Mouse (Mus musculus) myocyte (in vitro differentiated cells): Measurements from ENCODE around the gene Tlr5. TPM values are rescaled to one million over a fixed set of nuclear protein-coding genes. Genes with fewer than 3 reads are reported as not detected.
A peak's percentile ranks its signal among the peaks of the same experiment; 100 is the strongest.

ENCODE experiments used
- H3K27me3 ChIP-seq: one replicate; pipeline ENCODE4 v1.6.1; 2011; ENCODE audit not compliant: control insufficient read depth, insufficient read depth, insufficient read length
- H3K36me3 ChIP-seq: one replicate; pipeline ENCODE4 v1.6.1; 2011; ENCODE audit not compliant: control insufficient read depth, insufficient read depth
- H3K4me2 ChIP-seq: one replicate; pipeline ENCODE4 v1.6.1; 2011; ENCODE audit warnings: low read depth, control low read depth
- H3K4me3 ChIP-seq: one replicate; pipeline ENCODE4 v1.5.1; 2011; ENCODE audit warnings: mild to moderate bottlenecking, control low read depth, moderate library complexity
- H3K79me2 ChIP-seq: one replicate; pipeline ENCODE4 v1.6.1; 2011; ENCODE audit not compliant: control insufficient read depth, insufficient read depth
- H3ac ChIP-seq: one replicate; pipeline ENCODE4 v1.6.1; 2011; ENCODE audit not compliant: control insufficient read depth, insufficient read length
- CEBPB ChIP-seq: IDR thresholded peaks from 2 replicates; pipeline ENCODE4 v1.6.1; 2011; ENCODE audit warnings: mild to moderate bottlenecking, moderate library complexity; ENCODE audit not compliant: poor library complexity, insufficient read depth, severe bottlenecking
- E2F4 ChIP-seq: IDR thresholded peaks from one replicate; pipeline ENCODE4 v1.6.1; 2011; ENCODE audit warnings: mild to moderate bottlenecking, control low read depth, moderate library complexity; ENCODE audit not compliant: insufficient read depth
- MAX ChIP-seq: IDR thresholded peaks from one replicate; pipeline ENCODE4 v1.6.1; 2011; ENCODE audit warnings: low read depth, mild to moderate bottlenecking, control low read depth
- MYOD1 ChIP-seq, 3 experiments: IDR thresholded peaks; one replicate each; pipeline ENCODE4 v1.6.1; 2011; ENCODE audit warnings: control low read depth in 2 of 3, low read depth in 2 of 3, mild to moderate bottlenecking in 2 of 3, moderate library complexity in 1 of 3; ENCODE audit not compliant: insufficient read length in 2 of 3, control insufficient read depth in 1 of 3
- MYOG ChIP-seq, 3 experiments: IDR thresholded peaks; one replicate each; pipeline ENCODE4 v1.6.1; 2011; ENCODE audit warnings: control low read depth in 2 of 3, low read depth in 2 of 3, mild to moderate bottlenecking in 2 of 3; ENCODE audit not compliant: insufficient read length in 2 of 3, control insufficient read depth in 1 of 3, insufficient read depth in 1 of 3
- POLR2A ChIP-seq: IDR thresholded peaks from one replicate; pipeline ENCODE4 v1.6.1; 2011; ENCODE audit warnings: low read depth, mild to moderate bottlenecking, control low read depth, moderate library complexity; ENCODE audit not compliant: insufficient read length
- POLR2AphosphoS2 ChIP-seq: IDR thresholded peaks from one replicate; pipeline ENCODE4 v1.6.1; 2011; ENCODE audit warnings: low read depth, control low read depth; ENCODE audit not compliant: insufficient read length
- REST ChIP-seq: IDR thresholded peaks from one replicate; pipeline ENCODE4 v1.6.1; 2011; ENCODE audit warnings: mild to moderate bottlenecking, control low read depth, moderate library complexity; ENCODE audit not compliant: insufficient read depth, insufficient read length
- SRF ChIP-seq: IDR thresholded peaks from one replicate; pipeline ENCODE4 v1.6.1; 2011; ENCODE audit warnings: low read depth; ENCODE audit not compliant: control insufficient read depth, insufficient read length
- TCF12 ChIP-seq: IDR thresholded peaks from one replicate; pipeline ENCODE4 v1.6.1; 2011; ENCODE audit warnings: mild to moderate bottlenecking, control low read depth; ENCODE audit not compliant: poor library complexity, insufficient read depth, severe bottlenecking
- TCF3 ChIP-seq: IDR thresholded peaks from one replicate; pipeline ENCODE4 v1.6.1; 2011; ENCODE audit warnings: low read depth, control low read depth; ENCODE audit not compliant: insufficient read length
- USF1 ChIP-seq: IDR thresholded peaks from one replicate; pipeline ENCODE4 v1.6.1; 2011; ENCODE audit warnings: low read depth, mild to moderate bottlenecking, control low read depth, moderate library complexity
- polyA plus RNA-seq: library from polyadenylated mRNA; unstranded; fragments of >200 nt; fragmentation: generic; extraction: Trizol; gene quantifications from one replicate; pipeline ENCODE4 v1.2.1, GENCODE M21; 2012; ENCODE audit warnings: missing spikeins

Tlr5 gene
- polyA plus RNA-seq, 1 experiment = not detected

- H3K4me2 ChIP-seq = no peak overlapping the region
- H3K79me2 ChIP-seq = no peaks in the 10 kb centered on the region
- H3K36me3 ChIP-seq = no peaks in the 10 kb centered on the region
- no peak for TF ChIP-seq REST
- no peak for TF ChIP-seq POLR2AphosphoS2
- TF ChIP-seq E2F4 = no peak
- TF ChIP-seq SRF = no peak
- no peak for TF ChIP-seq MAX
- no peak for TF ChIP-seq MYOG (IDR thresholded peaks at IDR 0.05; ENCODE audit: control insufficient read depth in 1 of 3, insufficient read depth in 1 of 3, insufficient read length in 2 of 3, low read depth in 2 of 3)
- no peak overlapping the region for H3ac ChIP-seq
- H3K27me3 ChIP-seq = no peaks in the 10 kb centered on the region
- no peak overlapping the region for H3K4me3 ChIP-seq
These were observed 26.1 kb downstream of the Tlr5 start for GRCm38 (mm10) chr1:182980702-182981101.

GRCm38 (mm10) chr1:182982995-182983394 is 28.4 kb downstream of the Tlr5 start:
- Histone ChIP-seq H3K27me3 (no peaks in the 10 kb centered on the region), H3K4me3 (no peak overlapping the region), H3K79me2 (no peaks in the 10 kb centered on the region), H3ac (no peak overlapping the region), H3K36me3 (no peaks in the 10 kb centered on the region), H3K4me2 (peak overlapping the region; percentile 63)
- no peak for TF ChIP-seq SRF
- peak; percentile 69 for TF ChIP-seq POLR2A
- no peak for TF ChIP-seq TCF12
- no peak for TF ChIP-seq TCF3
- no peak for TF ChIP-seq MYOD1 (IDR thresholded peaks at IDR 0.05; ENCODE audit: control insufficient read depth in 1 of 3, insufficient read length in 2 of 3, low read depth in 2 of 3)
- peak; percentile 20 for TF ChIP-seq MAX
- TF ChIP-seq POLR2AphosphoS2 = peak; percentile 48
- TF ChIP-seq REST = no peak
- peak; percentile 95 for TF ChIP-seq USF1
- TF ChIP-seq E2F4 = no peak
- peak in 1 of 3 experiments; percentile 19 for TF ChIP-seq MYOG (IDR thresholded peaks at IDR 0.05; ENCODE audit: control insufficient read depth in 1 of 3, insufficient read depth in 1 of 3, insufficient read length in 2 of 3, low read depth in 2 of 3)
- no peak for TF ChIP-seq CEBPB

GRCm38 (mm10) chr1:182983496-182984127 is 29.0 kb downstream of the Tlr5 start:
- Histone ChIP-seq H3ac (no peak overlapping the region), H3K79me2 (no peaks in the 10 kb centered on the region), H3K36me3 (no peaks in the 10 kb centered on the region), H3K27me3 (no peaks in the 10 kb centered on the region), H3K4me3 (no peak overlapping the region), H3K4me2 (peak overlapping the region; percentile 63)
- TF ChIP-seq REST (no peak), USF1 (no peak), CEBPB (no peak), TCF3 (no peak), E2F4 (no peak), POLR2A (no peak), SRF (no peak), MYOG (IDR thresholded peaks at IDR 0.05; ENCODE audit: control insufficient read depth in 1 of 3, insufficient read depth in 1 of 3, insufficient read length in 2 of 3, low read depth in 2 of 3) (no peak), TCF12 (no peak), MAX (no peak), POLR2AphosphoS2 (no peak), MYOD1 (IDR thresholded peaks at IDR 0.05; ENCODE audit: control insufficient read depth in 1 of 3, insufficient read length in 2 of 3, low read depth in 2 of 3) (no peak)

- Histone ChIP-seq H3K4me3 (no peak overlapping the region), H3K36me3 (no peaks in the 10 kb centered on the region), H3ac (no peak overlapping the region), H3K79me2 (no peaks in the 10 kb centered on the region), H3K4me2 (no peak overlapping the region), H3K27me3 (no peaks in the 10 kb centered on the region)
- TF ChIP-seq MYOD1 (IDR thresholded peaks at IDR 0.05; ENCODE audit: control insufficient read depth in 1 of 3, insufficient read length in 2 of 3, low read depth in 2 of 3) = no peak
These were observed 31.7 kb downstream of the Tlr5 start for GRCm38 (mm10) chr1:182986243-182986642.

GRCm38 (mm10) chr1:182986750-182987149 is 32.2 kb downstream of the Tlr5 start:
- Histone ChIP-seq H3K36me3 (no peaks in the 10 kb centered on the region), H3K4me2 (no peak overlapping the region), H3ac (no peak overlapping the region), H3K79me2 (no peaks in the 10 kb centered on the region), H3K4me3 (no peak overlapping the region), H3K27me3 (no peaks in the 10 kb centered on the region)
- no peak for TF ChIP-seq TCF12
- no peak for TF ChIP-seq POLR2A
- TF ChIP-seq CEBPB = no peak
- TF ChIP-seq SRF = no peak
- no peak for TF ChIP-seq MYOD1 (IDR thresholded peaks at IDR 0.05; ENCODE audit: control insufficient read depth in 1 of 3, insufficient read length in 2 of 3, low read depth in 2 of 3)
- no peak for TF ChIP-seq REST
- TF ChIP-seq E2F4 = no peak
- TF ChIP-seq MAX = no peak
- TF ChIP-seq POLR2AphosphoS2 = no peak
- TF ChIP-seq USF1 = no peak
